Mouse (Mus musculus) myocyte (in vitro differentiated cells): ENCODE results near the gene Adcy6. TPM values are rescaled to one million over a fixed set of nuclear protein-coding genes. Genes with fewer than 3 reads are reported as not detected.
A peak's percentile ranks its signal among the peaks of the same experiment; 100 is the strongest.

ENCODE experiments used
- H3K27me3 ChIP-seq: one replicate; pipeline ENCODE4 v1.6.1; 2011; ENCODE audit not compliant: control insufficient read depth, insufficient read depth, insufficient read length
- H3K36me3 ChIP-seq: one replicate; pipeline ENCODE4 v1.6.1; 2011; ENCODE audit not compliant: control insufficient read depth, insufficient read depth
- H3K4me2 ChIP-seq: one replicate; pipeline ENCODE4 v1.6.1; 2011; ENCODE audit warnings: low read depth, control low read depth
- H3K4me3 ChIP-seq: one replicate; pipeline ENCODE4 v1.5.1; 2011; ENCODE audit warnings: mild to moderate bottlenecking, control low read depth, moderate library complexity
- H3K79me2 ChIP-seq: one replicate; pipeline ENCODE4 v1.6.1; 2011; ENCODE audit not compliant: control insufficient read depth, insufficient read depth
- H3ac ChIP-seq: one replicate; pipeline ENCODE4 v1.6.1; 2011; ENCODE audit not compliant: control insufficient read depth, insufficient read length
- CEBPB ChIP-seq: IDR thresholded peaks from 2 replicates; pipeline ENCODE4 v1.6.1; 2011; ENCODE audit warnings: mild to moderate bottlenecking, moderate library complexity; ENCODE audit not compliant: poor library complexity, insufficient read depth, severe bottlenecking
- MYOG ChIP-seq, 3 experiments: IDR thresholded peaks; one replicate each; pipeline ENCODE4 v1.6.1; 2011; ENCODE audit warnings: control low read depth in 2 of 3, low read depth in 2 of 3, mild to moderate bottlenecking in 2 of 3; ENCODE audit not compliant: insufficient read length in 2 of 3, control insufficient read depth in 1 of 3, insufficient read depth in 1 of 3
- POLR2AphosphoS2 ChIP-seq: IDR thresholded peaks from one replicate; pipeline ENCODE4 v1.6.1; 2011; ENCODE audit warnings: low read depth, control low read depth; ENCODE audit not compliant: insufficient read length
- polyA plus RNA-seq: library from polyadenylated mRNA; unstranded; fragments of >200 nt; fragmentation: generic; extraction: Trizol; gene quantifications from one replicate; pipeline ENCODE4 v1.2.1, GENCODE M21; 2012; ENCODE audit warnings: missing spikeins

Adcy6 gene
- polyA plus RNA-seq, 1 experiment = 32.4 TPM

DNA sequence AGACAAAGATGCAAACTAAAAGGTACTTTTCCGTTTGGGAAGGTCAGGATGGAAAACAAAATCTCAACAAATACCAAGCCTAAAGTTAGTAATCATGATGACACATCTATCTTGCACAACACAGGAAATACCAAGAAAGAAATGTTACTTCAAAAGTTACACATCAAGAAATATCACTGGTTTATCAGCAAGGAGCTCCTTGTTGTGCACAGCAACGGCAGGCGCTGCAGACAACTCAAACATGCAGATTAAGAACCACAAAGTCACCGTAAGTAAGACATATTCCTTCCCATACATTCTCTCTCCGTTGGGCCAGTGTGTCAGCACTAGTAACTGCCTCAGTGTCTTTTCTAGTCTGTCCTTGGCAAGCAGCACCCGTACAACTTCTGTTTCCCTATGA, 68.8 kb downstream of the Adcy6 start:
- Histone ChIP-seq H3K79me2 (peaks cover 38% of the 10 kb centered on the region), H3K36me3 (peaks cover 63% of the 10 kb centered on the region), H3ac (no peak overlapping the region), H3K27me3 (no peaks in the 10 kb centered on the region), H3K4me3 (no peak overlapping the region), H3K4me2 (peak overlapping the region; percentile 14)
- no peak for TF ChIP-seq MYOG (IDR thresholded peaks at IDR 0.05; ENCODE audit: control insufficient read depth in 1 of 3, insufficient read depth in 1 of 3, insufficient read length in 2 of 3, low read depth in 2 of 3)
- TF ChIP-seq POLR2AphosphoS2 = peak; percentile 25
- peak; percentile 96 for TF ChIP-seq CEBPB

Other genes starting within 250 kb of the Adcy6 start
- not detected for gene Olfr283, start 229.1 kb downstream of the Adcy6 start, polyA plus RNA-seq
- gene Olfr282, start 178.9 kb downstream of the Adcy6 start, polyA plus RNA-seq = not detected
- gene Olfr281, start 157.5 kb downstream of the Adcy6 start, polyA plus RNA-seq = not detected
- gene OR5BS1P, start 140.2 kb downstream of the Adcy6 start, polyA plus RNA-seq = not detected
- not detected for gene Lalba, start 127.4 kb downstream of the Adcy6 start, polyA plus RNA-seq
- gene Olfr279, start 117.7 kb downstream of the Adcy6 start, polyA plus RNA-seq = not detected
- 109 TPM for gene Kansl2, start 75.8 kb downstream of the Adcy6 start, polyA plus RNA-seq
- 12.6 TPM for gene Ccnt1, start 39.2 kb downstream of the Adcy6 start, polyA plus RNA-seq
- 0.10 TPM for gene 4930415O20Rik, start 39.1 kb downstream of the Adcy6 start, polyA plus RNA-seq
- gene Cacnb3, start 20.8 kb upstream of the Adcy6 start, polyA plus RNA-seq = 80.8 TPM
- 102 TPM for gene Ddx23, start 52.8 kb upstream of the Adcy6 start, polyA plus RNA-seq
- 14.4 TPM for gene Rnd1, start 67.4 kb upstream of the Adcy6 start, polyA plus RNA-seq
- 2.4 TPM for gene Ccdc65, start 98.1 kb upstream of the Adcy6 start, polyA plus RNA-seq
- 52.9 TPM for gene Fkbp11, start 118.1 kb upstream of the Adcy6 start, polyA plus RNA-seq
- 72.0 TPM for gene Arf3, start 153.1 kb upstream of the Adcy6 start, polyA plus RNA-seq
- gene Wnt10b, start 168.1 kb upstream of the Adcy6 start, polyA plus RNA-seq = 3.3 TPM
- 0.06 TPM for gene Wnt1, start 179.8 kb upstream of the Adcy6 start, polyA plus RNA-seq
- gene Ddn, start 199.4 kb upstream of the Adcy6 start, polyA plus RNA-seq = 0.11 TPM
- gene Prkag1, start 221.4 kb upstream of the Adcy6 start, polyA plus RNA-seq = 99.7 TPM